11 mouse cellular contexts compared by ENCODE assay signal in the genomic region with DNA sequence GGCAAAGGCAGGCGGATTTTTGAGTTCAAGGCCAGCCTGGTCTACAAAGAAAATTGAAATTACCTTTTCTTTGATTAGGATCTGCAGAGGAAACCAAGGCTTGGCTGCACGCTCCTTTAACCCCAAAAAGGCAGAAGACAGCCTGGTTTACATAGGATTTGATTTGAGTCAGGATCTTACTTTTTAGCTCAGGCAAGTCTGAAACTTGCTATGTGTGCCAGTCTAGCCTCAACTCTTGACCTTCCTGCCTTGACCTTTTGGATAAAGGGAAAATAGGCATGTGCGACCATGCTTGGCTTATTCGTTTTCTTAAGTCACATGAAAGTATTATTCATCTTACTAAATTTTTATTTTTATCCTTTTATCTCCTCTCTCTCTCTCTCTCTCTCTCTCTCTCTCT. TPM values are rescaled to one million over a fixed set of nuclear protein-coding genes. Genes with fewer than 3 reads are reported as not detected.
DNase-seq lines count a peak whose midpoint lies in the region; ATAC-seq and TF ChIP-seq lines count a peak whose summit lies in the region.
"Had no signal": no experiment of that assay in that cellular context is flagged by ENCODE, and none has a peak within 500 bp of the region (broad histone marks: within the 10 kb centered on the region; RNA-seq: fewer than 3 reads in every experiment).

No protein-coding gene starts in this region.

- H3K9me3 ChIP-seq in intestine, embryonic 15.5 days: no peaks in the 10 kb centered on the region
- no peaks in the 10 kb centered on the region for H3K9me3 ChIP-seq in intestine, embryonic 16.5 days (ENCODE audit: control insufficient read depth, low read length)
- H3K9me3 ChIP-seq in MEL (replicated peaks; ENCODE audit: insufficient read depth, low read length): no peaks in the 10 kb centered on the region
- H3K9me3 ChIP-seq in hindbrain, embryonic 13.5 days: no peaks in the 10 kb centered on the region
- no peaks in the 10 kb centered on the region; the same call in 1 of the 2 replicates for H3K9me3 ChIP-seq in midbrain, embryonic 13.5 days
- H3K9me3 ChIP-seq: neural tube, embryonic 12.5 days had no signal

- no peak overlapping the region for H3K4me3 ChIP-seq in intestine, embryonic 15.5 days (replicated peaks)
- no peak overlapping the region for H3K4me3 ChIP-seq in intestine, embryonic 16.5 days (ENCODE audit: low read length)
- H3K4me3 ChIP-seq in MEL (ENCODE audit: control insufficient read depth in 1 of 2, insufficient read depth in 1 of 2, low read depth in 2 of 2, low read length in 2 of 2): peak overlapping the region; percentile 47 to 58
- no peak overlapping the region for H3K4me3 ChIP-seq in hindbrain, embryonic 13.5 days
- H3K4me3 ChIP-seq in midbrain, embryonic 13.5 days (replicated peaks): no peak overlapping the region

- no peak overlapping the region for H3K9ac ChIP-seq in intestine, embryonic 15.5 days
- H3K9ac ChIP-seq in intestine, embryonic 16.5 days (ENCODE audit: low read depth, low read length): no peak overlapping the region
- H3K9ac ChIP-seq in MEL (ENCODE audit: control insufficient read depth, low read depth, low read length, poor library complexity, severe bottlenecking): peak overlapping the region; percentile 40
- no peak overlapping the region for H3K9ac ChIP-seq in hindbrain, embryonic 13.5 days
- H3K9ac ChIP-seq in midbrain, embryonic 13.5 days (replicated peaks): no peak overlapping the region

- 0 out of 2 replicates have a peak overlapping the region, but pooled peaks have one; percentile 44 for H3K27ac ChIP-seq in intestine, embryonic 15.5 days
- H3K27ac ChIP-seq in intestine, embryonic 16.5 days (ENCODE audit: low read length): no peak overlapping the region
- peak overlapping the region; percentile 62 for H3K27ac ChIP-seq in MEL (ENCODE audit: control insufficient read depth, low read depth, low read length)
- peak overlapping the region; percentile 69; the same call in 1 of the 2 replicates for H3K27ac ChIP-seq in hindbrain, embryonic 13.5 days
- H3K27ac ChIP-seq in midbrain, embryonic 13.5 days: peak overlapping the region; percentile 65
- H3K27ac ChIP-seq: neural tube, embryonic 12.5 days had no signal

- H3K27me3 ChIP-seq in intestine, embryonic 15.5 days (replicated peaks): no peaks in the 10 kb centered on the region
- H3K27me3 ChIP-seq in intestine, embryonic 16.5 days (replicated peaks; ENCODE audit: control insufficient read depth, insufficient read depth, low read length): no peaks in the 10 kb centered on the region
- H3K27me3 ChIP-seq in MEL (ENCODE audit: control insufficient read depth in 1 of 2, insufficient read depth in 2 of 2, low read length in 2 of 2): no peaks in the 10 kb centered on the region
- no peaks in the 10 kb centered on the region for H3K27me3 ChIP-seq in hindbrain, embryonic 13.5 days
- no peaks in the 10 kb centered on the region for H3K27me3 ChIP-seq in midbrain, embryonic 13.5 days
- H3K27me3 ChIP-seq: neural tube, embryonic 12.5 days had no signal

- 0 out of 2 replicates have a peak, but pooled peaks cover 12% of the 10 kb centered on the region for H3K4me1 ChIP-seq in intestine, embryonic 15.5 days (replicated peaks)
- peaks cover 24% of the 10 kb centered on the region for H3K4me1 ChIP-seq in intestine, embryonic 16.5 days (ENCODE audit: control insufficient read depth, insufficient read depth, low read length)
- H3K4me1 ChIP-seq in MEL (ENCODE audit: control insufficient read depth in 1 of 2, insufficient read depth in 2 of 2, low read length in 2 of 2): peaks cover 11 to 13% of the 10 kb centered on the region in 2 experiments
- H3K4me1 ChIP-seq in hindbrain, embryonic 13.5 days (replicated peaks): peaks cover 27% of the 10 kb centered on the region
- peaks cover 30% of the 10 kb centered on the region for H3K4me1 ChIP-seq in midbrain, embryonic 13.5 days (replicated peaks)

- no peak for ATAC-seq in intestine, embryonic 15.5 days
- ATAC-seq in intestine, embryonic 16.5 days: no peak
- ATAC-seq in hindbrain, embryonic 13.5 days (ENCODE audit: low FRiP score): no peak
- no peak for ATAC-seq in midbrain, embryonic 13.5 days

- no peaks in the 10 kb centered on the region for H3K36me3 ChIP-seq in intestine, embryonic 15.5 days
- no peaks in the 10 kb centered on the region for H3K36me3 ChIP-seq in intestine, embryonic 16.5 days (ENCODE audit: control insufficient read depth, insufficient read depth, low read length)
- H3K36me3 ChIP-seq in MEL (ENCODE audit: control insufficient read depth in 1 of 2, insufficient read depth in 2 of 2, low read length in 2 of 2): peaks cover 11 to 22% of the 10 kb centered on the region in 2 experiments
- peaks cover 8% of the 10 kb centered on the region for H3K36me3 ChIP-seq in hindbrain, embryonic 13.5 days
- peaks cover 7% of the 10 kb centered on the region for H3K36me3 ChIP-seq in midbrain, embryonic 13.5 days

- H3K4me2 ChIP-seq in intestine, embryonic 15.5 days (replicated peaks): no peak overlapping the region
- H3K4me2 ChIP-seq in intestine, embryonic 16.5 days (ENCODE audit: low read depth, low read length): no peak overlapping the region
- H3K4me2 ChIP-seq in hindbrain, embryonic 13.5 days: 0 out of 2 replicates have a peak overlapping the region, but pooled peaks have one; percentile 13
- no peak overlapping the region for H3K4me2 ChIP-seq in midbrain, embryonic 13.5 days (replicated peaks)

- DNase-seq in MEL (ENCODE audit: low read depth, low spot score): peak; percentile 64
- no peak for DNase-seq in adrenal gland, postnatal 25 days
- DNase-seq in spleen, postnatal 4 days (ENCODE audit: low spot score in 2 of 2): no peak
- no peak for DNase-seq in lung, postnatal 10 days

- WGBS in intestine, embryonic 15.5 days: 87% methylated on average over 4 of the region's 4 CpGs
- WGBS in intestine, embryonic 16.5 days: 86% methylated on average over 4 of the region's 4 CpGs
- WGBS in hindbrain, embryonic 13.5 days: 87% methylated on average over 4 of the region's 4 CpGs
- WGBS in midbrain, embryonic 13.5 days: 84% methylated on average over 4 of the region's 4 CpGs

- peaks cover 38% of the 10 kb centered on the region for H3K79me2 ChIP-seq in MEL (ENCODE audit: control insufficient read depth, insufficient read depth, low read length, poor library complexity)

- TF ChIP-seq EP300 in MEL (IDR thresholded peaks at IDR 0.05; ENCODE audit: low read depth in 1 of 2, low read length in 2 of 2): 0 out of 4 replicates have a peak, but pooled peaks of 1 of the 2 experiments have one; percentile 20

- no peak for TF ChIP-seq POLR2A in MEL (IDR thresholded peaks at IDR 0.05; ENCODE audit: control insufficient read depth in 1 of 2, insufficient read depth in 1 of 2, low read depth in 1 of 2, low read length in 2 of 2, poor library complexity in 1 of 2)

- no peak for TF ChIP-seq CTCF in MEL (IDR thresholded peaks at IDR 0.05 in 2 of 3, conservative IDR thresholded peaks at IDR 0.05 in 1 of 3; ENCODE audit: control insufficient read depth in 1 of 3, insufficient read depth in 1 of 3, low read depth in 2 of 3, low read length in 3 of 3, poor library complexity in 1 of 3, severe bottlenecking in 1 of 3)

- TF ChIP-seq RAD21 in MEL (IDR thresholded peaks at IDR 0.05; ENCODE audit: low read depth, low read length): no peak

TF ChIP-seq in MEL, 35 proteins besides CTCF, POLR2A, EP300 and RAD21 (continues in another document):
- TF ChIP-seq POLR2AphosphoS5 (IDR thresholded peaks at IDR 0.05; ENCODE audit: borderline replicate concordance, low read depth, low read length): no peak
- 0 out of 2 replicates have a peak, but pooled peaks have one; percentile 66 for TF ChIP-seq CHD1 (IDR thresholded peaks at IDR 0.05; ENCODE audit: low read depth, low read length)
- no peak for TF ChIP-seq POLR2AphosphoS2 (IDR thresholded peaks at IDR 0.05; ENCODE audit: low read length)
- no peak for TF ChIP-seq ELF1 (IDR thresholded peaks at IDR 0.05; ENCODE audit: low read depth, low read length)
- TF ChIP-seq JUND (IDR thresholded peaks at IDR 0.05; ENCODE audit: low read depth, low read length): no peak
- no peak for TF ChIP-seq USF2 (IDR thresholded peaks at IDR 0.05; ENCODE audit: borderline replicate concordance in 1 of 2, insufficient read depth in 1 of 2, low read depth in 1 of 2, low read length in 2 of 2)
- TF ChIP-seq SMC3 (IDR thresholded peaks at IDR 0.05; ENCODE audit: low read depth, low read length): no peak

RNA-seq across cellular contexts. Expression of gene Prr14l, which starts 0.8 kb away (rescaled TPM):
- polyA plus RNA-seq in intestine, embryonic 15.5 days (2015; fragmentation: Nextera tagmentation; extraction: Ambion mirVana): 12.4 and 16.4 TPM in 2 replicates
- polyA plus RNA-seq in intestine, embryonic 16.5 days (2015; fragmentation: Nextera tagmentation; extraction: Ambion mirVana): 8.8 and 10.1 TPM in 2 replicates
- 36.0 and 37.0 TPM in 2 replicates for total RNA-seq in MEL (2012; rRNA removed)
- polyA plus RNA-seq in MEL (2012; ENCODE audit: insufficient read depth in 1 of 2, insufficient read length in 2 of 2, low read depth in 1 of 2, low replicate concordance in 2 of 2, missing spikeins in 1 of 2): 100 to 1,000 TPM in 1 of 2 experiments, 10 to 100 TPM in 1; 39.9 to 135 TPM
- 12.2 and 15.5 TPM in 2 replicates for polyA plus RNA-seq in hindbrain, embryonic 13.5 days (2015; fragmentation: Nextera tagmentation; extraction: Ambion mirVana)
- 13.5 and 14.9 TPM in 2 replicates for polyA plus RNA-seq in midbrain, embryonic 13.5 days (2015; fragmentation: Nextera tagmentation; extraction: Ambion mirVana)
- total RNA-seq in adrenal gland, postnatal 25 days (2021): 36.3 and 44.4 TPM in 2 replicates

RNA-seq across cellular contexts. Expression of gene Depdc5, which starts 8.7 kb away (rescaled TPM):
- polyA plus RNA-seq in intestine, embryonic 15.5 days (2015; fragmentation: Nextera tagmentation; extraction: Ambion mirVana): 17.3 and 20.2 TPM in 2 replicates
- polyA plus RNA-seq in intestine, embryonic 16.5 days (2015; fragmentation: Nextera tagmentation; extraction: Ambion mirVana): 13.5 and 14.6 TPM in 2 replicates
- 18.0 and 20.3 TPM in 2 replicates for total RNA-seq in MEL (2012; rRNA removed)
- polyA plus RNA-seq in MEL (2012; ENCODE audit: insufficient read depth in 1 of 2, insufficient read length in 2 of 2, low read depth in 1 of 2, low replicate concordance in 2 of 2, missing spikeins in 1 of 2): 10 to 100 TPM in 1 of 2 experiments, not detected in 1; 23.9 TPM
- polyA plus RNA-seq in hindbrain, embryonic 13.5 days (2015; fragmentation: Nextera tagmentation; extraction: Ambion mirVana): 28.6 and 31.4 TPM in 2 replicates
- 37.5 and 37.8 TPM in 2 replicates for polyA plus RNA-seq in midbrain, embryonic 13.5 days (2015; fragmentation: Nextera tagmentation; extraction: Ambion mirVana)
- 41.9 and 51.4 TPM in 2 replicates for total RNA-seq in adrenal gland, postnatal 25 days (2021)

RNA-seq across cellular contexts. Expression of gene Gm20671, which starts 27.9 kb away (rescaled TPM):
- not detected in 2 replicates for polyA plus RNA-seq in intestine, embryonic 15.5 days (2015; fragmentation: Nextera tagmentation; extraction: Ambion mirVana)
- polyA plus RNA-seq in intestine, embryonic 16.5 days (2015; fragmentation: Nextera tagmentation; extraction: Ambion mirVana): not detected in 2 replicates
- total RNA-seq in MEL (2012; rRNA removed): not detected in 2 replicates
- polyA plus RNA-seq in MEL (2012; ENCODE audit: insufficient read depth in 1 of 2, insufficient read length in 2 of 2, low read depth in 1 of 2, low replicate concordance in 2 of 2, missing spikeins in 1 of 2): 1 to 10 TPM in 1 of 2 experiments, not detected in 1; 7.3 TPM
- not detected in 2 replicates for polyA plus RNA-seq in hindbrain, embryonic 13.5 days (2015; fragmentation: Nextera tagmentation; extraction: Ambion mirVana)
- polyA plus RNA-seq in midbrain, embryonic 13.5 days (2015; fragmentation: Nextera tagmentation; extraction: Ambion mirVana): not detected in 2 replicates
- not detected in 2 replicates for total RNA-seq in adrenal gland, postnatal 25 days (2021)
- polyA plus RNA-seq: embryonic facial prominence, embryonic 11.5 days; limb, embryonic 11.5 days; neural tube, embryonic 12.5 days had no signal

Comparison
In these comparisons a context has a peak if more than half of its experiments do, and no peak if none do; other contexts are left out.
1. H3K4me3 ChIP-seq: peak in MEL (2 of 2); none in intestine, embryonic 15.5 days (single experiment), intestine, embryonic 16.5 days (single experiment), hindbrain, embryonic 13.5 days (single experiment) and midbrain, embryonic 13.5 days (single experiment).